Mouse (Mus musculus): ENCODE measurements around the gene Isg15.

DNA sequence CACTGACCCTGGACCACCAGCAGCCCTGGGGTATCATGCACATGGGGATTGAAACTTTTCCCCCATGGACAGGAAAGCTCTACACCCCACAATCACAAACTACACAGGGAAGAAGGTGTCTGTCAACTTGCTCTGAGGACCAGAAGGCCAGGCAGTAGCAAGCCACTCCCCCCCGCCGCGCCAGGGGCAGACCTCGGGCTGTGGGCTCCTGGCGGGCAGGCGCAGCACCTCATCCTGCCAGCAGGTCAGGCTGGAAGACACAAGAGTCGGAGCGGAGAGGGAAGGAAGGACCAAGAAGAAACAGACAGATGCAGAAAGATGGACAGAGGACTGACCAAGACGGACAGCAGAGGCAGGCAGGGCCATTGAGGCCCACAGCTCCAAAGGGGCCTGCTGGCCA, 23.0 kb downstream of the Isg15 start:
- no peak for TF ChIP-seq CTCF (IDR thresholded peaks at IDR 0.05; ENCODE audit: low read depth, low read length)
- TF ChIP-seq POLR2A (IDR thresholded peaks at IDR 0.05; ENCODE audit: borderline replicate concordance, low read depth, low read length) = no peak

Measured in bone marrow macrophage, adult 2 months (primary cell).